17 mouse cellular contexts compared by ENCODE assay signal in the genomic region with DNA sequence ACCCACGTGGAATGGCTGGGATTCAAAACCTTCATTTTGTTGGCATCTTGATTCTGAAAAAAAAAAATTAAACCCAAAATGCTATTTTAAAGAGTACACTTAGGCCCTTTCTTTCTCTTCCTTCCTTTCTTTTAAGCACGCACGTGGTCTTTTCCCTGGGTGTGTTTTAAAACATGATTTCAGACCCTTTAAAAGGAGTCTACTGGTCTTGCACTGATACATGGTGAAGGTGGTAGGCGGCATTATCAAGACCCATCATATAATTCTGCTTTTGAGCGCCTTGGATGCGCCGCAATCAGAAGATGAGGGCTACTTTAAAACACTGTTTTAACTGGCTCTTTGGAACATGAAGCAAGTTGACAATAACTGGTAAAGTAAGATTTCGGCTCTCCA.
DNase-seq lines count a peak whose midpoint lies in the region; ATAC-seq lines count a peak whose summit lies in the region.
"Had no signal": no experiment of that assay in that cellular context is flagged by ENCODE, and none has a peak within 500 bp of the region (broad histone marks: within the 10 kb centered on the region; RNA-seq: fewer than 3 reads in every experiment).

No protein-coding gene starts in this region.

- DNase-seq in heart, postnatal 14 days = no peak
- DNase-seq in kidney, adult 8-10 months = no peak
- no peak for DNase-seq in ovary, postnatal 36 days (ENCODE audit: low spot score)
- DNase-seq: B cell, adult 2 months; cerebellum, postnatal 25 days; layer of hippocampus, adult 9-11 months; right cerebral cortex, postnatal 14 days; thymus, postnatal 4 days had no signal

- no peak for ATAC-seq in heart, embryonic 11.5 days (replicated peaks; ENCODE audit: insufficient number of reproducible peaks, low FRiP score, low TSS enrichment)
- ATAC-seq in kidney, embryonic 15.5 days (replicated peaks; ENCODE audit: low FRiP score) = no peak
- ATAC-seq in embryonic facial prominence, embryonic 12.5 days (ENCODE audit: insufficient number of reproducible peaks, insufficient read depth, low FRiP score, low TSS enrichment) = no peak
- no peak for ATAC-seq in stomach, embryonic 15.5 days (ENCODE audit: insufficient read depth, low FRiP score, low read depth)
- ATAC-seq: inflammation-experienced regulatory T-cells, adult 6 months had no signal

- H3K27ac ChIP-seq in heart, embryonic 11.5 days (ENCODE audit: low read depth, low read length) = peak overlapping the region; percentile 92
- peak overlapping the region; percentile 89 for H3K27ac ChIP-seq in kidney, embryonic 15.5 days
- H3K27ac ChIP-seq in embryonic facial prominence, embryonic 12.5 days = peak overlapping the region; percentile 83; the same call in 1 of the 2 replicates
- H3K27ac ChIP-seq in stomach, embryonic 15.5 days = peak overlapping the region; percentile 65; the same call in 1 of the 2 replicates
- H3K27ac ChIP-seq: forebrain, embryonic 12.5 days; liver, embryonic 14.5 days had no signal

- no peak overlapping the region for H3K4me3 ChIP-seq in heart, embryonic 11.5 days (ENCODE audit: low read depth, low read length)
- H3K4me3 ChIP-seq in kidney, embryonic 15.5 days (replicated peaks) = no peak overlapping the region
- H3K4me3 ChIP-seq in embryonic facial prominence, embryonic 12.5 days = no peak overlapping the region
- H3K4me3 ChIP-seq in stomach, embryonic 15.5 days (replicated peaks) = no peak overlapping the region
- H3K4me3 ChIP-seq: forebrain, embryonic 12.5 days; midbrain, embryonic 12.5 days; myocyte had no signal

- H3K4me1 ChIP-seq in heart, embryonic 11.5 days (ENCODE audit: control insufficient read depth, insufficient read depth, low read length) = peaks cover 34% of the 10 kb centered on the region
- peaks cover 47% of the 10 kb centered on the region for H3K4me1 ChIP-seq in kidney, embryonic 15.5 days
- peaks cover 29% of the 10 kb centered on the region for H3K4me1 ChIP-seq in embryonic facial prominence, embryonic 12.5 days
- H3K4me1 ChIP-seq in stomach, embryonic 15.5 days = peaks cover 25% of the 10 kb centered on the region

- H3K27me3 ChIP-seq in heart, embryonic 11.5 days (ENCODE audit: control insufficient read depth, insufficient read depth, low read length) = no peaks in the 10 kb centered on the region
- H3K27me3 ChIP-seq in kidney, embryonic 15.5 days = no peaks in the 10 kb centered on the region
- no peaks in the 10 kb centered on the region for H3K27me3 ChIP-seq in embryonic facial prominence, embryonic 12.5 days
- no peaks in the 10 kb centered on the region for H3K27me3 ChIP-seq in stomach, embryonic 15.5 days (replicated peaks)
- H3K27me3 ChIP-seq: forebrain, embryonic 12.5 days had no signal

- peaks cover 3% of the 10 kb centered on the region for H3K36me3 ChIP-seq in heart, embryonic 11.5 days (ENCODE audit: control insufficient read depth, insufficient read depth, low read length)
- peaks cover 27% of the 10 kb centered on the region for H3K36me3 ChIP-seq in kidney, embryonic 15.5 days
- peaks cover 10% of the 10 kb centered on the region for H3K36me3 ChIP-seq in embryonic facial prominence, embryonic 12.5 days
- no peaks in the 10 kb centered on the region for H3K36me3 ChIP-seq in stomach, embryonic 15.5 days

- no peaks in the 10 kb centered on the region for H3K9me3 ChIP-seq in heart, embryonic 11.5 days (replicated peaks; ENCODE audit: control insufficient read depth, low read length)
- no peaks in the 10 kb centered on the region for H3K9me3 ChIP-seq in kidney, embryonic 15.5 days (replicated peaks)
- no peaks in the 10 kb centered on the region for H3K9me3 ChIP-seq in embryonic facial prominence, embryonic 12.5 days
- H3K9me3 ChIP-seq in stomach, embryonic 15.5 days = no peaks in the 10 kb centered on the region
- H3K9me3 ChIP-seq: forebrain, embryonic 12.5 days; midbrain, embryonic 12.5 days had no signal

- no peak overlapping the region for H3K4me2 ChIP-seq in heart, embryonic 11.5 days
- H3K4me2 ChIP-seq in kidney, embryonic 15.5 days = no peak overlapping the region
- H3K4me2 ChIP-seq in embryonic facial prominence, embryonic 12.5 days (replicated peaks) = no peak overlapping the region
- H3K4me2 ChIP-seq in stomach, embryonic 15.5 days = no peak overlapping the region
- H3K4me2 ChIP-seq: forebrain, embryonic 12.5 days had no signal

- intact Hi-C loops in heart, postnatal 14 days (cut with DNase I) = loop anchor here (5.0 kb wide), 1 partner anchor 114 kb away; the partner anchor contains the start of gene Lrrc1

- no peak overlapping the region; the same call in 1 of the 2 replicates for H3K9ac ChIP-seq in heart, embryonic 11.5 days (ENCODE audit: low read depth, low read length)
- no peak overlapping the region for H3K9ac ChIP-seq in kidney, embryonic 15.5 days
- no peak overlapping the region for H3K9ac ChIP-seq in embryonic facial prominence, embryonic 12.5 days
- no peak overlapping the region for H3K9ac ChIP-seq in stomach, embryonic 15.5 days
- H3K9ac ChIP-seq: forebrain, embryonic 12.5 days; liver, embryonic 14.5 days; midbrain, embryonic 12.5 days had no signal

- 82% methylated on average over 8 of the region's 8 CpGs for WGBS in heart, embryonic 11.5 days (ENCODE audit: insufficient replicate concordance)
- WGBS in kidney, embryonic 15.5 days = 82% methylated on average over 8 of the region's 8 CpGs
- 83% methylated on average over 8 of the region's 8 CpGs for WGBS in embryonic facial prominence, embryonic 12.5 days
- WGBS in stomach, embryonic 15.5 days = 80% methylated on average over 8 of the region's 8 CpGs
